Mouse (Mus musculus): ENCODE measurements at regions not wholly inside any gene's neighbourhood (a gene's known extent, or its start where the extent isn't known, plus 50 kb on each side); places are given as distances from the start of the nearest gene placed in this dataset.

DNA sequence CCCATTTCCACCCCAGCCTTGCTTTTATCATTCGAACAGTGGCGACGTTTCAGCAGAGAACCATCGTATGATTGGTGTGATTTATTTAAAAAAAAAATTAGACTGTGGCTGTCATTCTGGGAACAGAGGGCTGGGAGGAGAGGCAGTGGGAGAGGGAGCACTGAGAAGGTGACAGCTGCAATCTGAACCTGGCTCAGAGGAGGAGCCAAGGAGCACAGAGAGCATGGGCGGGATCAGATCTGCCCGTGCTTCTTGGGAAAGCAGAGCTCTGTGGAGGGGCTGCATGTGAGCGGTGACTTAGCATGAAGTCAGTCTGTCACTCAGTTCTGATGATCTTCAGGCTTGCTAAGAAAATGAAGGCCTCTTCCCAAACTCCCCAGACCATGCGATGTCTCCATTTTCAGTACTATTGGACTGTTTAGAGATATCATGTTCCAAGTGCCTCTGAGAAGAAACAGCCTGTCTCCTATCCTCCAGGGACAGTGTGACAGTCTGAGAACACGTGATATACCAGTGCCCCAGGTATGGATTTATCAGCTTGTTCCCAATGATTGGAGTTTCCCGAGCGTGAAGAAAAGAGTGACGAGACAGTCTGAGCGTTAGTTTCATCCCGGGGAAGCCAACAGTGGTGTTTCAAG, 129.3 kb downstream of the Nufip1 start:
- Histone ChIP-seq H3K4me1 (ENCODE audit: control insufficient read depth, insufficient read depth, low read length) (no peaks in the 10 kb centered on the region), H3K79me2 (ENCODE audit: control insufficient read depth, insufficient read depth, low read length) (no peaks in the 10 kb centered on the region), H3K9ac (ENCODE audit: low read depth, low read length) (no peak overlapping the region), H3K27ac (replicated peaks; ENCODE audit: insufficient read depth, low read depth, low read length) (no peak overlapping the region), H3K27me3 (ENCODE audit: control insufficient read depth, insufficient read depth, low read length) (no peaks in the 10 kb centered on the region), H3K4me3 (ENCODE audit: insufficient read depth, low read depth, low read length) (no peak overlapping the region), H3K36me3 (ENCODE audit: control insufficient read depth, insufficient read depth, low read length) (no peaks in the 10 kb centered on the region)
- no peak for DNase-seq (ENCODE audit: extremely low read depth, low read depth, low spot score)
- TF ChIP-seq POLR2A (IDR thresholded peaks at IDR 0.05; ENCODE audit: extremely low read depth, insufficient read depth, low read length) (no peak), CTCF (IDR thresholded peaks at IDR 0.05; ENCODE audit: low read depth, low read length) (no peak)
- 88% methylated on average over 14 of the region's 14 CpGs for WGBS

DNA sequence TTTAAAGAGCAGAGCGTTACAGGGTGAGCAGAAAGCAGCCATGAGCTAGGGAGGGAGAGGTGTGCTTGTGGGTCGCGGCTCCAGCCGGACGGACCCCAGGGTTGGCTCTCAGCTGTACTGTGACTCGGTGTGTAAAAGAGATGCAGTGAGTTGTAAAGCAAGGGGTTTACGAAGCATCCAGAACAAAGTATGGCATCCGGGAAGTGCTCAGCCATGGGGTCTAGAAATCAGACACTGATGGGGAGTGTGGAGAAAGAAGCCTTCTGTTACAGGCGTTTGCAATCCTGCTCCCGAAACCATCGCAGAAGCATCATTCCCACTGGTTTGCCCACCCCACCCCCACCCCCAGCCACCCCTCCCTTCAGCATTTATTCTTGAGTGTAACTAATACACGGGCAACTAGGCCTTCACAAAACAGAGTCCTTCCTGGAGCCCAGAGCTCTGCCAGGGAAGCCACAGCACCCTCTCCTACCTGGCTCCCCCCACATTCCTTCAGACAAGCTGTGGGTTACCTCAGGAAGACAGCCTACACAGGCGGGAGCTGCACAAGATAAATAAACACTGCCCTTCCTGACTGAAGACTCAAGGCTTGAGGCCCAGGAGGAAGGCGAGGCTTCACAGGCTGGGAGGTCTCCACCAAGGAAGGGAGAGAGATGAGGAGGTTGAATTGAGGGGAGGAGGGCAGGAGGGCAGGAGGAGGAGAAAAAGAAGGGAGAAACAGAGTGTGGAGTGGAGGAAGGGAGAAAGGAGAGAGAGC, 133.1 kb downstream of the Nufip1 start:
- 76% methylated on average over 14 of the region's 14 CpGs for WGBS
- H3K4me3 ChIP-seq (ENCODE audit: insufficient read depth, low read depth, low read length) = no peak overlapping the region
- no peak for DNase-seq (ENCODE audit: extremely low read depth, low read depth, low spot score)
- no peak for TF ChIP-seq CTCF (IDR thresholded peaks at IDR 0.05; ENCODE audit: low read depth, low read length)
- TF ChIP-seq POLR2A (IDR thresholded peaks at IDR 0.05; ENCODE audit: extremely low read depth, insufficient read depth, low read length) = no peak
- no peaks in the 10 kb centered on the region for H3K4me1 ChIP-seq (ENCODE audit: control insufficient read depth, insufficient read depth, low read length)
- no peaks in the 10 kb centered on the region for H3K36me3 ChIP-seq (ENCODE audit: control insufficient read depth, insufficient read depth, low read length)
- no peak overlapping the region for H3K9ac ChIP-seq (ENCODE audit: low read depth, low read length)
- no peak overlapping the region for H3K27ac ChIP-seq (replicated peaks; ENCODE audit: insufficient read depth, low read depth, low read length)
- no peaks in the 10 kb centered on the region for H3K79me2 ChIP-seq (ENCODE audit: control insufficient read depth, insufficient read depth, low read length)
- no peaks in the 10 kb centered on the region for H3K27me3 ChIP-seq (ENCODE audit: control insufficient read depth, insufficient read depth, low read length)

DNA sequence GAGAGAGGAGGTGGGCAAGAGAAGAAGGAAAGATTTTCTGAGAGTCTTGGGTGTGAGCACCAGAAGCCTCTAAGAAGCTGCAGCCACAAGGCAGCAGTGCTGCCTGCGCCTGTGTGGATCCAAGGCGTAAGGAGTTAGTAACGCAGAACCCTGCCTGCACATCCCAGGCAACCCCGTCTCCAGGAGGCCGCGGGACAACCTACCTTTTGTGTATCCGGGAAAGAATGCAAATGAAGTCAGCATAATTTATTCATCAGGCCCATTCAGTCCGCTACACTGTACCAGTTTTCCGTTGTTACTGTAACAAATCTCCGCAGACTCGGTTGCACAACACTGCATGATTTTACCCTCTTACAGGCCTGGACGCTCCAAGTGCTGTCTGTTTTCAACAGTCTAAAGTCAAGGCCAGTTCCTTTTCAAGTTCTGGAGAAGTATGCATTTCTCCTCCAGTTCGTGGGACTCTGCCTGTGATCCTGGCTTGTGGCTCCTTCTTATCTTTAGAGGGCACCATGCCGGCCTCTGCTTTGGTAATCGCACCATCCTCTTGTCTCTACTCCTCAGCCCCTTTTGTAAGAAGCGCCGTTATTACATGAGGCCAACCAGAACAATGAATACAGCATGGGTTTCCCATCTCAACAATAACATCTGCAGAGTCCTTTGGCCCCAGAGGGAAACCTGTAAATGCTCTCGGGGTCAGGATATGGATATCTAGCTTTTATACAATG, 133.8 kb downstream of the Nufip1 start:
- no peaks in the 10 kb centered on the region for H3K36me3 ChIP-seq (ENCODE audit: control insufficient read depth, insufficient read depth, low read length)
- no peak overlapping the region for H3K27ac ChIP-seq (replicated peaks; ENCODE audit: insufficient read depth, low read depth, low read length)
- H3K9ac ChIP-seq (ENCODE audit: low read depth, low read length) = no peak overlapping the region
- no peaks in the 10 kb centered on the region for H3K79me2 ChIP-seq (ENCODE audit: control insufficient read depth, insufficient read depth, low read length)
- H3K4me1 ChIP-seq (ENCODE audit: control insufficient read depth, insufficient read depth, low read length) = no peaks in the 10 kb centered on the region
- no peak overlapping the region for H3K4me3 ChIP-seq (ENCODE audit: insufficient read depth, low read depth, low read length)
- no peak for TF ChIP-seq POLR2A (IDR thresholded peaks at IDR 0.05; ENCODE audit: extremely low read depth, insufficient read depth, low read length)
- no peak for TF ChIP-seq CTCF (IDR thresholded peaks at IDR 0.05; ENCODE audit: low read depth, low read length)
- no peaks in the 10 kb centered on the region for H3K27me3 ChIP-seq (ENCODE audit: control insufficient read depth, insufficient read depth, low read length)
- no peak for DNase-seq (ENCODE audit: extremely low read depth, low read depth, low spot score)
- WGBS = 58% methylated on average over 18 of the region's 18 CpGs

DNA sequence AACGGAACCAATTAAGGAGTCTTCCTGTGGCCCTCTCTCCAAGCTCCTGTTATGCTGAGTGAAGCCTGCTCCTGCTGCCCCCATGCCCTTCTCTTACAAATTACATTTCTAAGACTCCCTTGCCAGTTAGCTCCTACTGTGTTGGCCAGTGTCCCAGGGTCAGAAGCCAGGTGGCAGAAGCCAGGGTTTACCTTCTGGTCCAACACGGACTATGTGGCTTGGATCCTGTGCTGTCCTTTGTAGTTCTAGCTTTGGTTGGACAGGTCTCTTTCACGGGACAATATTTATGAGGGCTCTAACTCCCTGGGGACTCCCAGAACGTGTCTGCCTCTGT, 134.3 kb downstream of the Nufip1 start:
- TF ChIP-seq CTCF (IDR thresholded peaks at IDR 0.05; ENCODE audit: low read depth, low read length) (no peak), POLR2A (IDR thresholded peaks at IDR 0.05; ENCODE audit: extremely low read depth, insufficient read depth, low read length) (no peak)
- H3K9ac ChIP-seq (ENCODE audit: low read depth, low read length) = no peak overlapping the region
- no peak overlapping the region for H3K27ac ChIP-seq (replicated peaks; ENCODE audit: insufficient read depth, low read depth, low read length)
- H3K27me3 ChIP-seq (ENCODE audit: control insufficient read depth, insufficient read depth, low read length) = no peaks in the 10 kb centered on the region
- H3K79me2 ChIP-seq (ENCODE audit: control insufficient read depth, insufficient read depth, low read length) = no peaks in the 10 kb centered on the region
- no peaks in the 10 kb centered on the region for H3K36me3 ChIP-seq (ENCODE audit: control insufficient read depth, insufficient read depth, low read length)
- no peaks in the 10 kb centered on the region for H3K4me1 ChIP-seq (ENCODE audit: control insufficient read depth, insufficient read depth, low read length)
- no peak overlapping the region for H3K4me3 ChIP-seq (ENCODE audit: insufficient read depth, low read depth, low read length)
- DNase-seq (ENCODE audit: extremely low read depth, low read depth, low spot score) = no peak
- 58% methylated on average over 4 of the region's 4 CpGs for WGBS

DNA sequence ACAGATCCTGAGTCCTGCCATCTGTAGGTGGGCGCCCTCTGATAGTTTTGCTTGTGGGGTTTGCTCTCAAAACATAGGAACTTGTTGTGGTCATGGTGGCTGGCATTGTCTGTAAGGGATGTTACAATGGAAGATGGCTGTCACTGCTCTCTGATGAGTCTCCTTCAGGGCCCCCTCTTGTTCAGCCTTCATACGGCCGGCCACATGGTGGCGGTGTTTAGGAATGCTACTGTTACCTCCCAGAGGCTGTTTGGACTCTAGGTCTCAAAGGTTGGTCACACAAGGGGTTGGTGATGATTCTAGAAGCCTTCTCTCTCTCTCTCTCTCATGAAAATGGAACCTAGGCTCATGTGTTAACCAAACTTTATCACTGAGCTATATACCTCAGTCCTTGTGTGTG, 137.0 kb downstream of the Nufip1 start:
- H3K4me3 ChIP-seq (ENCODE audit: insufficient read depth, low read depth, low read length) = no peak overlapping the region
- peak; percentile 9; the same call in 1 of the 2 replicates for TF ChIP-seq CTCF (IDR thresholded peaks at IDR 0.05; ENCODE audit: low read depth, low read length)
- TF ChIP-seq POLR2A (IDR thresholded peaks at IDR 0.05; ENCODE audit: extremely low read depth, insufficient read depth, low read length) = no peak
- 85% methylated on average over 4 of the region's 4 CpGs for WGBS
- H3K27me3 ChIP-seq (ENCODE audit: control insufficient read depth, insufficient read depth, low read length) = no peaks in the 10 kb centered on the region
- H3K9ac ChIP-seq (ENCODE audit: low read depth, low read length) = no peak overlapping the region
- H3K4me1 ChIP-seq (ENCODE audit: control insufficient read depth, insufficient read depth, low read length) = no peaks in the 10 kb centered on the region
- H3K27ac ChIP-seq (replicated peaks; ENCODE audit: insufficient read depth, low read depth, low read length) = no peak overlapping the region
- DNase-seq (ENCODE audit: extremely low read depth, low read depth, low spot score) = no peak
- H3K79me2 ChIP-seq (ENCODE audit: control insufficient read depth, insufficient read depth, low read length) = no peaks in the 10 kb centered on the region
- no peaks in the 10 kb centered on the region for H3K36me3 ChIP-seq (ENCODE audit: control insufficient read depth, insufficient read depth, low read length)

Measured in liver, adult 2 months (tissue).